Mouse (Mus musculus): ENCODE data around the gene Ltbr. TPM values are rescaled to one million over a fixed set of nuclear protein-coding genes. Genes with fewer than 3 reads are reported as not detected.
"Not testable (repeated sequence)": the region's sequence is repeated elsewhere in the genome, so short reads cannot be mapped to it uniquely, and the experiment has no call there.

The Ltbr gene
- total and polyA plus RNA-seq, 3 experiments = not detected

GRCm38 (mm10) chr6:125284751-125285150, 28.9 kb downstream of the Ltbr start:
- in situ Hi-C loops (cut with MboI; ENCODE audit: low pct_ligation_motif_present, low pct_unique_long_range_greater_than_20kb, low sequenced_read_pairs) = no loop called here
- Histone ChIP-seq H3K4me2 (ENCODE audit: insufficient read depth, low read depth, poor library complexity, severe bottlenecking) (no peak overlapping the region), H3K27me3 (replicated peaks) (peaks cover 49% of the 10 kb centered on the region), H3K79me2 (replicated peaks; ENCODE audit: control insufficient read depth, extremely low read depth, insufficient read depth, poor library complexity, severe bottlenecking) (no peaks in the 10 kb centered on the region), H3K36me3 (replicated peaks in 1 of 2; ENCODE audit: control insufficient read depth in 1 of 2, insufficient read depth in 1 of 2, low read length in 1 of 2) (no peaks in the 10 kb centered on the region), H3K9ac (ENCODE audit: insufficient read depth, low read depth) (no peak overlapping the region), H3K4me3 (replicated peaks in 1 of 3; ENCODE audit: low read depth in 2 of 3, low read length in 2 of 3, poor library complexity in 1 of 3) (no peak overlapping the region), H3K9me3 (replicated peaks; ENCODE audit: low read length) (peaks cover 12% of the 10 kb centered on the region), H3K27ac (ENCODE audit: insufficient read depth, low read depth) (no peak overlapping the region), H3K4me1 (ENCODE audit: control insufficient read depth in 1 of 2, insufficient read depth in 2 of 2) (peaks cover 0 to 3% of the 10 kb centered on the region in 2 experiments; a peak in 2 of 4 replicates)
- TF ChIP-seq MXI1 (IDR thresholded peaks at IDR 0.05; ENCODE audit: low read depth, low read length) (no peak), CHD2 (IDR thresholded peaks at IDR 0.05; ENCODE audit: low read length) (no peak), SIN3A (IDR thresholded peaks at IDR 0.05; ENCODE audit: low read length) (no peak), MAFK (IDR thresholded peaks at IDR 0.05; ENCODE audit: insufficient replicate concordance, low read length) (no peak), POLR2AphosphoS2 (IDR thresholded peaks at IDR 0.05; ENCODE audit: low read depth, low read length) (no peak), USF1 (IDR thresholded peaks at IDR 0.05; ENCODE audit: low read depth, low read length) (no peak), USF2 (conservative IDR thresholded peaks at IDR 0.05; ENCODE audit: low read depth, low read length) (no peak), ELF1 (IDR thresholded peaks at IDR 0.05; ENCODE audit: low read depth, low read length) (no peak), CTCF (conservative IDR thresholded peaks at IDR 0.05 in 1 of 2, IDR thresholded peaks at IDR 0.05 in 1 of 2; ENCODE audit: low read depth in 2 of 2, low read length in 2 of 2) (no peak), GABPA (IDR thresholded peaks at IDR 0.05; ENCODE audit: insufficient replicate concordance, low read depth, low read length) (no peak), ZKSCAN1 (IDR thresholded peaks at IDR 0.05; ENCODE audit: borderline replicate concordance, low read depth, low read length) (no peak), MAX (IDR thresholded peaks at IDR 0.05; ENCODE audit: low read length) (no peak)
- DNase-seq (ENCODE audit: extremely low read depth) = no peak
- dilution Hi-C loops (cut with MboI; ENCODE audit: extremely low pct_ligation_motif_present, extremely low pct_unique_long_range_greater_than_20kb, low sequenced_read_pairs) = no loop called here

GRCm38 (mm10) chr6:125284250-125284649, 29.4 kb downstream of the Ltbr start:
- Histone ChIP-seq H3K9ac (ENCODE audit: insufficient read depth, low read depth) (no peak overlapping the region), H3K36me3 (replicated peaks in 1 of 2; ENCODE audit: control insufficient read depth in 1 of 2, insufficient read depth in 1 of 2, low read length in 1 of 2) (no peaks in the 10 kb centered on the region), H3K79me2 (replicated peaks; ENCODE audit: control insufficient read depth, extremely low read depth, insufficient read depth, poor library complexity, severe bottlenecking) (no peaks in the 10 kb centered on the region), H3K9me3 (replicated peaks; ENCODE audit: low read length) (peaks cover 12% of the 10 kb centered on the region), H3K27me3 (replicated peaks) (peaks cover 44% of the 10 kb centered on the region), H3K27ac (ENCODE audit: insufficient read depth, low read depth) (no peak overlapping the region), H3K4me2 (ENCODE audit: insufficient read depth, low read depth, poor library complexity, severe bottlenecking) (no peak overlapping the region), H3K4me1 (ENCODE audit: control insufficient read depth in 1 of 2, insufficient read depth in 2 of 2) (peaks cover 0 to 6% of the 10 kb centered on the region in 2 experiments; a peak in 2 of 4 replicates), H3K4me3 (replicated peaks in 1 of 3; ENCODE audit: low read depth in 2 of 3, low read length in 2 of 3, poor library complexity in 1 of 3) (no peak overlapping the region)
- TF ChIP-seq RAD21 (IDR thresholded peaks at IDR 0.05; ENCODE audit: low read depth, low read length) (no peak), ZC3H11A (IDR thresholded peaks at IDR 0.05; ENCODE audit: low read depth, low read length) (no peak), GABPA (IDR thresholded peaks at IDR 0.05; ENCODE audit: insufficient replicate concordance, low read depth, low read length) (no peak)
- dilution Hi-C loops (cut with MboI; ENCODE audit: extremely low pct_ligation_motif_present, extremely low pct_unique_long_range_greater_than_20kb, low sequenced_read_pairs) = no loop called here
- DNase-seq (ENCODE audit: extremely low read depth) = no peak
- in situ Hi-C loops (cut with MboI; ENCODE audit: low pct_ligation_motif_present, low pct_unique_long_range_greater_than_20kb, low sequenced_read_pairs) = no loop called here

GRCm38 (mm10) chr6:125282721-125283120, 31.0 kb downstream of the Ltbr start:
- H3K4me1 ChIP-seq (ENCODE audit: control insufficient read depth in 1 of 2, insufficient read depth in 2 of 2); H3K27ac ChIP-seq (ENCODE audit: insufficient read depth, low read depth); in situ Hi-C loops (cut with MboI; ENCODE audit: low pct_ligation_motif_present, low pct_unique_long_range_greater_than_20kb, low sequenced_read_pairs); H3K9ac ChIP-seq (ENCODE audit: insufficient read depth, low read depth); H3K79me2 ChIP-seq (replicated peaks; ENCODE audit: control insufficient read depth, extremely low read depth, insufficient read depth, poor library complexity, severe bottlenecking); dilution Hi-C loops (cut with MboI; ENCODE audit: extremely low pct_ligation_motif_present, extremely low pct_unique_long_range_greater_than_20kb, low sequenced_read_pairs); H3K4me2 ChIP-seq (ENCODE audit: insufficient read depth, low read depth, poor library complexity, severe bottlenecking); H3K4me3 ChIP-seq (replicated peaks in 1 of 3; ENCODE audit: low read depth in 2 of 3, low read length in 2 of 3, poor library complexity in 1 of 3); DNase-seq (ENCODE audit: extremely low read depth); H3K36me3 ChIP-seq (replicated peaks in 1 of 2; ENCODE audit: control insufficient read depth in 1 of 2, insufficient read depth in 1 of 2, low read length in 1 of 2): not testable (repeated sequence)
- peaks cover 30% of the 10 kb centered on the region for H3K27me3 ChIP-seq (replicated peaks)
- H3K9me3 ChIP-seq (replicated peaks; ENCODE audit: low read length) = peaks cover 12% of the 10 kb centered on the region

All from CH12.LX (cell line).